Mouse (Mus musculus) limb, embryonic 13.5 days (tissue): ENCODE results near the gene 4930438A08Rik. TPM values are rescaled to one million over a fixed set of nuclear protein-coding genes. Genes with fewer than 3 reads are reported as not detected.
A peak's percentile ranks its signal among the peaks of the same experiment; 100 is the strongest.

Experiments used
- ATAC-seq: fragments of 200-750 bp; cut with Nextera tagmentation; 2 replicates; pipeline ENCODE4 v1.8.0; 2017; ENCODE audit warnings: low read depth, moderate number of reproducible peaks, moderate TSS enrichment; ENCODE audit not compliant: low FRiP score
- H3K27ac ChIP-seq: fragments of 300-500 bp; sonication (generic); 2 replicates; pipeline ENCODE4 v1.5.1; 2015; ENCODE audit warnings: inconsistent platforms, mild to moderate bottlenecking, moderate library complexity
- H3K27me3 ChIP-seq: fragments of 300-500 bp; sonication (generic); 2 replicates; pipeline ENCODE4 v1.6.1; 2015; ENCODE audit warnings: mild to moderate bottlenecking, inconsistent platforms
- H3K36me3 ChIP-seq: fragments of 300-500 bp; sonication (generic); 2 replicates; pipeline ENCODE4 v1.6.1; 2015; ENCODE audit warnings: inconsistent platforms, mild to moderate bottlenecking, moderate library complexity
- H3K4me1 ChIP-seq: fragments of 300-500 bp; sonication (generic); 2 replicates; pipeline ENCODE4 v1.6.1; 2015; ENCODE audit warnings: inconsistent platforms
- H3K4me2 ChIP-seq: fragments of 300-500 bp; sonication (generic); replicated peaks from 2 replicates; pipeline ENCODE4 v1.6.1; 2015; ENCODE audit warnings: inconsistent platforms, mild to moderate bottlenecking, moderate library complexity
- H3K4me3 ChIP-seq: fragments of 300-500 bp; sonication (generic); 2 replicates; pipeline ENCODE4 v1.5.1; 2015; ENCODE audit warnings: moderate library complexity, mild to moderate bottlenecking, inconsistent platforms
- H3K9ac ChIP-seq: fragments of 300-500 bp; sonication (generic); 2 replicates; pipeline ENCODE4 v1.6.1; 2015; ENCODE audit warnings: mild to moderate bottlenecking, inconsistent platforms
- H3K9me3 ChIP-seq: fragments of 300-500 bp; sonication (generic); 2 replicates; pipeline ENCODE4 v1.6.1; 2016; ENCODE audit warnings: inconsistent platforms
- WGBS: fragments of 180-500 bp; shearing (Covaris S2); methylation state at CpG from one replicate; pipeline ENCODE4 v1.1.7; 2015; 5-methylcytosine and 5-hydroxymethylcytosine counted together
- polyA plus RNA-seq: library from polyadenylated mRNA; unstranded; fragments of >200 nt; fragmentation: Nextera tagmentation; extraction: Ambion mirVana; gene quantifications from 2 replicates; pipeline ENCODE4 v1.2.1, GENCODE M21; 2015

The 4930438A08Rik gene
- polyA plus RNA-seq, 1 experiment from 2014 or later: 0.09 TPM

GRCm38 (mm10) chr11:58330276-58331148 is 55.9 kb downstream of the 4930438A08Rik start, which contains the start of the genes Zfp672 and Sh3bp5l:
Gene Zfp672 (minus strand): TSS chr11:58330339.
Gene Sh3bp5l (plus strand): TSS chr11:58330724.
- peak within 1 kb of the TSS; percentile 89 for H3K4me3 ChIP-seq
- peak within 1 kb of the TSS; percentile 69 for H3K27ac ChIP-seq
- peaks cover 32% of the 10 kb centered on the region for H3K4me1 ChIP-seq
- ATAC-seq: peak; percentile 94
- H3K4me2 ChIP-seq: peak within 1 kb of the TSS; percentile 97
- no peaks in the 10 kb centered on the region for H3K27me3 ChIP-seq
- H3K36me3 ChIP-seq: peaks cover 29% of the 10 kb centered on the region
- H3K9ac ChIP-seq: peak within 1 kb of the TSS; percentile 88
- H3K9me3 ChIP-seq: no peaks in the 10 kb centered on the region
- under 1% methylated on average over 52 of the region's 52 CpGs for WGBS

DNA sequence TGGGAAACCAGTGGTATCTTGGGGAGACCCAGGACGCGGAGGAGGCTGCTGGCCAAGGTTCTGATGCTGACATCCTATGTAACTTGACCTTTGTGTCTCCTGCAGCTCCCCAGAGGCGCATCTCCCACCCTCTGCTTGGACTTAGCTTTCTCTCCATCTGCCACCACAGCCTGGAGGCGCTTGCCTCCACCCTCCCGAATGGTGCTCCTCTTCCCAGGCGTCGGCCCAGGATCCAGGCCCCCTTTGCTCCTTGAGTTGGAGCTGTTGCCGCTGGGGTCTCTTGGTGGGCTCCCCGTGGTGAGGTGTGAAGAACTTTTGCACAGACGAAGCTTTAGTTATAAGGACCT is 56.5 kb downstream of the 4930438A08Rik start:
- H3K4me1 ChIP-seq: peaks cover 32% of the 10 kb centered on the region
- H3K27ac ChIP-seq: peak overlapping the region; percentile 63; the same call in 1 of the 2 replicates
- no peak for ATAC-seq
- peaks cover 34% of the 10 kb centered on the region for H3K36me3 ChIP-seq
- peak overlapping the region; percentile 97 for H3K4me2 ChIP-seq
- H3K9me3 ChIP-seq: no peaks in the 10 kb centered on the region
- no peaks in the 10 kb centered on the region for H3K27me3 ChIP-seq
- WGBS: 20% methylated on average over 10 of the region's 10 CpGs
- peak overlapping the region; percentile 79 for H3K9ac ChIP-seq
- H3K4me3 ChIP-seq: peak overlapping the region; percentile 89

- ATAC-seq: no peak
- H3K27me3 ChIP-seq: no peaks in the 10 kb centered on the region
- H3K4me1 ChIP-seq: peaks cover 32% of the 10 kb centered on the region
- H3K4me2 ChIP-seq: peak overlapping the region; percentile 97
- H3K4me3 ChIP-seq: peak overlapping the region; percentile 89
- peak overlapping the region; percentile 79 for H3K9ac ChIP-seq
- 87% methylated on average over 6 of the region's 6 CpGs for WGBS
- no peaks in the 10 kb centered on the region for H3K9me3 ChIP-seq
- no peak overlapping the region for H3K27ac ChIP-seq
- peaks cover 38% of the 10 kb centered on the region for H3K36me3 ChIP-seq
Observed at GRCm38 (mm10) chr11:58331546-58331945, 56.9 kb downstream of the 4930438A08Rik start.

- Histone ChIP-seq H3K27ac (no peak overlapping the region), H3K4me3 (no peak overlapping the region), H3K36me3 (peaks cover 46% of the 10 kb centered on the region), H3K27me3 (no peaks in the 10 kb centered on the region), H3K9ac (no peak overlapping the region), H3K4me1 (peaks cover 22% of the 10 kb centered on the region), H3K9me3 (no peaks in the 10 kb centered on the region), H3K4me2 (no peak overlapping the region)
- 87% methylated on average over 3 of the region's 3 CpGs for WGBS
- no peak for ATAC-seq
Observed at GRCm38 (mm10) chr11:58334746-58335145, 60.1 kb downstream of the 4930438A08Rik start.

Other genes with a start within 250 kb of the 4930438A08Rik start
- not detected in 2 replicates for gene Gm12248, start 181.7 kb upstream of the 4930438A08Rik start, polyA plus RNA-seq
- gene Cnot8, start 170.6 kb upstream of the 4930438A08Rik start, polyA plus RNA-seq: 104 and 106 TPM in 2 replicates
- 24.3 and 26.4 TPM in 2 replicates for gene Gemin5, start 106.3 kb upstream of the 4930438A08Rik start, polyA plus RNA-seq
- 134 and 146 TPM in 2 replicates for gene Mrpl22, start 103.1 kb upstream of the 4930438A08Rik start, polyA plus RNA-seq
- 3.4 and 3.8 TPM in 2 replicates for gene Igtp, start 75.2 kb upstream of the 4930438A08Rik start, polyA plus RNA-seq
- gene Irgm2, start 75.2 kb upstream of the 4930438A08Rik start, polyA plus RNA-seq: 1.5 and 2.0 TPM in 2 replicates
- 26.7 and 26.8 TPM in 2 replicates for gene Zfp692, start 32.3 kb downstream of the 4930438A08Rik start, polyA plus RNA-seq
- gene Zfp672, start 55.5 kb downstream of the 4930438A08Rik start, polyA plus RNA-seq: 32.6 and 38.8 TPM in 2 replicates
- gene Sh3bp5l, start 55.9 kb downstream of the 4930438A08Rik start, polyA plus RNA-seq: 35.7 and 36.9 TPM in 2 replicates
- gene Lypd8, start 104.2 kb downstream of the 4930438A08Rik start, polyA plus RNA-seq: 0.23 TPM in 1 of 2 replicates, not detected in the other
- not detected in 2 replicates for gene 1810065E05Rik, start 146.3 kb downstream of the 4930438A08Rik start, polyA plus RNA-seq
- gene Gm12253, start 157.8 kb downstream of the 4930438A08Rik start, polyA plus RNA-seq: not detected in 2 replicates
- not detected in 2 replicates for gene Lypd9, start 178.1 kb downstream of the 4930438A08Rik start, polyA plus RNA-seq
- not detected in 2 replicates for gene Olfr30, start 187.5 kb downstream of the 4930438A08Rik start, polyA plus RNA-seq
- gene Olfr332, start 217.8 kb downstream of the 4930438A08Rik start, polyA plus RNA-seq: not detected in 2 replicates
- not detected in 2 replicates for gene Olfr331, start 227.8 kb downstream of the 4930438A08Rik start, polyA plus RNA-seq